Mouse (Mus musculus): ENCODE data around the gene Atf7ip2. TPM values are rescaled to one million over a fixed set of nuclear protein-coding genes. Genes with fewer than 3 reads are reported as not detected.
"Not testable (repeated sequence)": the region's sequence is repeated elsewhere in the genome, so short reads cannot be mapped to it uniquely, and the experiment has no call there.

The Atf7ip2 gene
- polyA plus RNA-seq, 1 experiment: not detected

GRCm38 (mm10) chr16:10253993-10254392, 61.5 kb downstream of the Atf7ip2 start:
- WGBS: 67% methylated on average over 1 of the region's 1 CpGs
- no peaks in the 10 kb centered on the region for H3K4me1 ChIP-seq (replicated peaks; ENCODE audit: control insufficient read depth, insufficient read depth, low read length)
- DNase-seq: no peak
- no peak overlapping the region for H3K4me3 ChIP-seq (ENCODE audit: control insufficient read depth, insufficient read depth, low read length)
- H3K36me3 ChIP-seq (ENCODE audit: control insufficient read depth, insufficient read depth, low read length): no peaks in the 10 kb centered on the region
- H3K27ac ChIP-seq (ENCODE audit: control insufficient read depth, insufficient read depth, low read length): no peak overlapping the region
- no peak for TF ChIP-seq CTCF (IDR thresholded peaks at IDR 0.05; ENCODE audit: borderline replicate concordance, control insufficient read depth, extremely low read depth, insufficient read depth, low read length, poor library complexity)
- TF ChIP-seq POLR2A (IDR thresholded peaks at IDR 0.05; ENCODE audit: control insufficient read depth, extremely low read depth, insufficient read depth, low read length, poor library complexity): no peak
- H3K27me3 ChIP-seq (ENCODE audit: control insufficient read depth, insufficient read depth, low read length): no peaks in the 10 kb centered on the region

DNA sequence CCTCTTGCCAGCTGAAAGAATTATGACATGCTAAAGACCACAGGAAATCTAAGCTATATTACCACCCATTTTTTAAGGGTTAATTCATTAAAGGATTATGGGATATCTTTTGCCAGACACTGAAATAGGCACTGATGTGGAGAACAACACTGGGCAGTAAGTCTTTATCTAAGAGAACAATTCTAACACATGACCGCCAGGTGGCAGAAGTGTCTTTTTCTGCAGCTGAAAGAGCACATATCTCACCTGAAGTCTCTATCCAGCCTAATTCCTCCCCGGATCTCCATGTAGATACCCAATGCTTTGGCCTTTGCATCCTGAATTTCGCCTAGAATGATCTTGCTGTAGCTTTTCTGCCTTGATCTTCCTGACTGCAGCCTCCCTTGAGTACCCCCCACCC, 79.7 kb downstream of the Atf7ip2 start:
- WGBS: 8% methylated on average over 3 of the region's 3 CpGs
- no peak overlapping the region for H3K4me3 ChIP-seq (ENCODE audit: control insufficient read depth, insufficient read depth, low read length)
- no peak overlapping the region for H3K27ac ChIP-seq (ENCODE audit: control insufficient read depth, insufficient read depth, low read length)
- no peaks in the 10 kb centered on the region for H3K27me3 ChIP-seq (ENCODE audit: control insufficient read depth, insufficient read depth, low read length)
- no peak for TF ChIP-seq CTCF (IDR thresholded peaks at IDR 0.05; ENCODE audit: borderline replicate concordance, control insufficient read depth, extremely low read depth, insufficient read depth, low read length, poor library complexity)
- no peak for TF ChIP-seq POLR2A (IDR thresholded peaks at IDR 0.05; ENCODE audit: control insufficient read depth, extremely low read depth, insufficient read depth, low read length, poor library complexity)
- peak; percentile 41 for DNase-seq
- no peaks in the 10 kb centered on the region for H3K4me1 ChIP-seq (replicated peaks; ENCODE audit: control insufficient read depth, insufficient read depth, low read length)
- H3K36me3 ChIP-seq (ENCODE audit: control insufficient read depth, insufficient read depth, low read length): no peaks in the 10 kb centered on the region

DNA sequence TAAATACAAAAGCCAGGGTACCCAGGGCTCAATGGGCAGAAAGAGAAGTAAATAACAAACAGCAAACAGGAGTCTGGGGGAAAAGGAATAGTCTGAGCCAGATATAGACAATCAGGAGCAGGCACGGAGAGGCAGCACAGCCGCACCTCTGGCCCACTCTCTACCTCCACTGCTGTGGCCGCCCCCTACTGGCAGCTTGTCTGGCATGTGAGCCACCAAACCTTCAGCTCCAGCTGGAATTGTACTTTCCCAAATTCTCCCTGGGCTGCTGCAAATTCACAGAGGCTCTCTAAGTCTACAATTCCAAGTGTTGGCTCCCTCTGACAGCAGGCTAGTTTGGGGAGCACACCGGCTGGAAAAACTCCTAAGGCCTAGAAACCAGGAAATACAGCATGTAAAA, 82.0 kb downstream of the Atf7ip2 start:
- no peaks in the 10 kb centered on the region for H3K36me3 ChIP-seq (ENCODE audit: control insufficient read depth, insufficient read depth, low read length)
- 74% methylated on average over 4 of the region's 4 CpGs for WGBS
- peak; percentile 21 for DNase-seq
- no peak overlapping the region for H3K4me3 ChIP-seq (ENCODE audit: control insufficient read depth, insufficient read depth, low read length)
- no peak overlapping the region for H3K27ac ChIP-seq (ENCODE audit: control insufficient read depth, insufficient read depth, low read length)
- no peaks in the 10 kb centered on the region for H3K27me3 ChIP-seq (ENCODE audit: control insufficient read depth, insufficient read depth, low read length)
- H3K4me1 ChIP-seq (replicated peaks; ENCODE audit: control insufficient read depth, insufficient read depth, low read length): no peaks in the 10 kb centered on the region
- TF ChIP-seq POLR2A (IDR thresholded peaks at IDR 0.05; ENCODE audit: control insufficient read depth, extremely low read depth, insufficient read depth, low read length, poor library complexity): no peak
- peak; percentile 48; the same call in 1 of the 2 replicates for TF ChIP-seq CTCF (IDR thresholded peaks at IDR 0.05; ENCODE audit: borderline replicate concordance, control insufficient read depth, extremely low read depth, insufficient read depth, low read length, poor library complexity)

- H3K27me3 ChIP-seq (ENCODE audit: control insufficient read depth, insufficient read depth, low read length); H3K4me3 ChIP-seq (ENCODE audit: control insufficient read depth, insufficient read depth, low read length); DNase-seq; H3K4me1 ChIP-seq (replicated peaks; ENCODE audit: control insufficient read depth, insufficient read depth, low read length); H3K27ac ChIP-seq (ENCODE audit: control insufficient read depth, insufficient read depth, low read length); H3K36me3 ChIP-seq (ENCODE audit: control insufficient read depth, insufficient read depth, low read length): not testable (repeated sequence)
- 90% methylated on average over 5 of the region's 5 CpGs for WGBS
Measured at GRCm38 (mm10) chr16:10276778-10277177, 84.3 kb downstream of the Atf7ip2 start.

DNA sequence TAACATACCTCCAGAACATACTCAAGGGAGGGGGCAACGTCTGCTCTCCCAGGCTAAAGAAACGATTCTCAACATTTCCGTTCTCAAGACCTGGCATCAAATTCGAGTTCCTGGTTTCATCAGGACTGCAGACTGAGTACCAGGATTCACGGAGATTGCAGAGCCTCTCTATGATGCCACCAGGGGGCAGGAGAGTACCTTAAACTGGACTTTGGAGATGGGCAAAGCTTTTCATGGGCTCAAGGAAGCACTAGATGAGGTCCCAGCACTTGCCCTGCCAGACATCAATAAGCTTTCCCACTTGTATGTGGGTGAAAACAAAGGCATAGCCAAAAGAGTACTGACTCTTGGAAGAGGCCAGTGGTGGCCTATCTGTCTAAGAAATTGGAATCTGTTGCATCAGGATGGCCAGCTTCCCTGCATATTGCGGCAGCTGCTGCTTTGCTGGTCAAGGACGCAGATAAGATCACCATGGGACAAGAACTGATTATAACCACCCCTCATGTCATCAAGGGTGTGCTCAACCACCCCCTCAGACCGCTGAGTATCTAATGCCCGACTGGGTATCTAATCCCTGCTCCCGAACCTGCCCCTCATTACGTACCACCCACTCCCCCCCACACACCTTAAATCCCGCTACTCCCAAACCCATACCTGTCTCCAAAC, 87.9 kb downstream of the Atf7ip2 start:
- no peak overlapping the region for H3K27ac ChIP-seq (ENCODE audit: control insufficient read depth, insufficient read depth, low read length)
- H3K36me3 ChIP-seq (ENCODE audit: control insufficient read depth, insufficient read depth, low read length): no peaks in the 10 kb centered on the region
- peak; percentile 56 for DNase-seq
- TF ChIP-seq CTCF (IDR thresholded peaks at IDR 0.05; ENCODE audit: borderline replicate concordance, control insufficient read depth, extremely low read depth, insufficient read depth, low read length, poor library complexity) (no peak), POLR2A (IDR thresholded peaks at IDR 0.05; ENCODE audit: control insufficient read depth, extremely low read depth, insufficient read depth, low read length, poor library complexity) (no peak)
- H3K4me3 ChIP-seq (ENCODE audit: control insufficient read depth, insufficient read depth, low read length): no peak overlapping the region
- 52% methylated on average over 12 of the region's 12 CpGs for WGBS
- H3K27me3 ChIP-seq (ENCODE audit: control insufficient read depth, insufficient read depth, low read length): no peaks in the 10 kb centered on the region
- peaks cover 6% of the 10 kb centered on the region for H3K4me1 ChIP-seq (replicated peaks; ENCODE audit: control insufficient read depth, insufficient read depth, low read length)

DNA sequence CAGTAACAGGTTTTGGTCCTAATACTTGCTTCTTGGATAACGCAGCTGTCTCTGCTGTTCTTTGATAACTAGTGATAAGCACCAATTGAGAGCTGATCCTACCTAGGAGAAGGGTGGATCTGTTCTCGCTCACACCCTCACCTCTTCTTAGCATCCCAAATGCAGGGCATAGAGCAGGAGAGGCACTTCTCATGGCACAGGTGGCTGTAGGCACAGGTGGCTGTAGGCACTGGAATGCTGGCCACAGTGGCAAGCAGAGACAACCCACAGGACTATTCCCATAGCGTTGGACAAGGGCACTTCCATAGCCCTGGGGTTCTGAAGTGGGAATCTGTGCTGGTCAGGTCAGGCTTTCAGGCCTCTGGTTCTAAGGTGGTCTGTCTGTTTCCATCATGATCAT, 89.4 kb downstream of the Atf7ip2 start:
- H3K4me3 ChIP-seq (ENCODE audit: control insufficient read depth, insufficient read depth, low read length): no peak overlapping the region
- no peak for DNase-seq
- no peak for TF ChIP-seq CTCF (IDR thresholded peaks at IDR 0.05; ENCODE audit: borderline replicate concordance, control insufficient read depth, extremely low read depth, insufficient read depth, low read length, poor library complexity)
- no peak for TF ChIP-seq POLR2A (IDR thresholded peaks at IDR 0.05; ENCODE audit: control insufficient read depth, extremely low read depth, insufficient read depth, low read length, poor library complexity)
- no peaks in the 10 kb centered on the region for H3K36me3 ChIP-seq (ENCODE audit: control insufficient read depth, insufficient read depth, low read length)
- no peak overlapping the region for H3K27ac ChIP-seq (ENCODE audit: control insufficient read depth, insufficient read depth, low read length)
- H3K4me1 ChIP-seq (replicated peaks; ENCODE audit: control insufficient read depth, insufficient read depth, low read length): peaks cover 18% of the 10 kb centered on the region
- WGBS: 94% methylated on average over 3 of the region's 3 CpGs
- H3K27me3 ChIP-seq (ENCODE audit: control insufficient read depth, insufficient read depth, low read length): no peaks in the 10 kb centered on the region

Data from thymus, adult 2 months (tissue).